Mouse (Mus musculus) hindbrain, postnatal 0 days (tissue): ENCODE measurements around the gene Dzank1. TPM values are rescaled to one million over a fixed set of nuclear protein-coding genes. Genes with fewer than 3 reads are reported as not detected.

Experiments used
- ATAC-seq: fragments of 200-750 bp; cut with Nextera tagmentation; 2 replicates; pipeline ENCODE4 v1.8.0; 2017; ENCODE audit warnings: mild to moderate bottlenecking, moderate TSS enrichment, moderate library complexity
- DNase-seq: peaks from one replicate; pipeline ENCODE4 v3.0.0-alpha.2; 2015; ENCODE audit warnings: low spot score
- H3K27ac ChIP-seq: fragments of 300-500 bp; sonication (generic); 2 replicates; pipeline ENCODE4 v1.5.1; 2014; ENCODE audit warnings: mild to moderate bottlenecking
- H3K27me3 ChIP-seq: fragments of 300-500 bp; sonication (generic); 2 replicates; pipeline ENCODE4 v1.6.1; 2014; ENCODE audit warnings: low read length, mixed read lengths; ENCODE audit not compliant: insufficient read depth
- H3K36me3 ChIP-seq: fragments of 300-500 bp; sonication (generic); 2 replicates; pipeline ENCODE4 v1.6.1; 2014; ENCODE audit warnings: low read length, mixed read lengths; ENCODE audit not compliant: insufficient read depth
- H3K4me1 ChIP-seq: fragments of 300-500 bp; sonication (generic); 2 replicates; pipeline ENCODE4 v1.6.1; 2014; ENCODE audit warnings: antibody characterized with exemption, low read length, mixed read lengths; ENCODE audit not compliant: insufficient read depth
- H3K4me2 ChIP-seq: fragments of 300-500 bp; sonication (generic); 2 replicates; pipeline ENCODE4 v1.6.1; 2014; ENCODE audit warnings: low read depth, mild to moderate bottlenecking, low read length, moderate library complexity, mixed read lengths
- H3K4me3 ChIP-seq: fragments of 300-500 bp; sonication (generic); 2 replicates; pipeline ENCODE4 v1.5.1; 2014; ENCODE audit warnings: low read length
- H3K9ac ChIP-seq: fragments of 300-500 bp; sonication (generic); replicated peaks from 2 replicates; pipeline ENCODE4 v1.6.1; 2014; ENCODE audit warnings: mild to moderate bottlenecking, low read length, moderate library complexity, mixed read lengths
- H3K9me3 ChIP-seq: fragments of 300-500 bp; sonication (generic); 2 replicates; pipeline ENCODE4 v1.6.1; 2016; ENCODE audit warnings: low read length, mixed read lengths
- CTCF ChIP-seq: IDR thresholded peaks from 2 replicates; pipeline ENCODE4 v1.5.1; 2016; ENCODE audit warnings: antibody characterized with exemption, control low read depth, low read depth
- WGBS: fragments of 180-500 bp; shearing (Covaris S2); extraction: QIAGEN DNeasy Blood & Tissue Kit; methylation state at CpG from one replicate; pipeline ENCODE4 v1.1.7; 2014; 5-methylcytosine and 5-hydroxymethylcytosine counted together
- polyA plus RNA-seq: library from polyadenylated mRNA; unstranded; fragments of >200 nt; fragmentation: Nextera tagmentation; extraction: Ambion mirVana; gene quantifications from 2 replicates; pipeline ENCODE4 v1.2.1, GENCODE M21; 2015
- total RNA-seq: library from RNA; depleted of rRNA; stranded (reverse); fragments of >200 nt; gene quantifications from 2 replicates; pipeline ENCODE4 v1.2.3, GENCODE M21; 2014

The Dzank1 gene
- total and polyA plus RNA-seq, 2 experiments from 2014 or later: 22.7 to 29.1 TPM

GRCm38 (mm10) chr2:144545481-144545880, 18.3 kb upstream of the Dzank1 start:
- Histone ChIP-seq H3K36me3 (peaks cover 28% of the 10 kb centered on the region), H3K4me3 (no peak overlapping the region), H3K9me3 (no peaks in the 10 kb centered on the region), H3K4me1 (no peaks in the 10 kb centered on the region), H3K27me3 (no peaks in the 10 kb centered on the region), H3K9ac (no peak overlapping the region), H3K4me2 (no peak overlapping the region), H3K27ac (no peak overlapping the region)
- WGBS: 58% methylated on average over 1 of the region's 1 CpGs
- DNase-seq (no peak), ATAC-seq (no peak)
- no peak for TF ChIP-seq CTCF

DNA sequence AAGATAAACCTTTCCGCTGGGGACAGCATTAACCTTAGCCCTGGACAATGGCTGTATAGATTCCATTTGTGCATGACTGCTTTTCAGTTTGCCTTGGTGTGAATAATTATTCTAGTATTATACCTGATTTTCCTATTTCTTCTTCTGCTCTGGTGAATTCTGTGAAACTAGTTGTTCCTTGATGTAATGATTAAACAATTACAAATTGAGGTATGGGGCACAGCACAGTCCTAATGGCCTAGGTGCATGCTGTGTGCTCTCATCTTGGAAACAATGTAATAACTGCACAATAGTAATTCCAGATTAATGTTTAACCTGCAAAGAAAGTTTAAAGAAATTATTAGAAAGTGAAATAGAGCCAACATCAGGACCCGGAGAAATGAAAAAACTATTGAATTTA, 17.8 kb upstream of the Dzank1 start:
- Histone ChIP-seq H3K9me3 (no peaks in the 10 kb centered on the region), H3K36me3 (peaks cover 31% of the 10 kb centered on the region), H3K4me1 (no peaks in the 10 kb centered on the region), H3K27me3 (no peaks in the 10 kb centered on the region), H3K4me2 (no peak overlapping the region), H3K9ac (no peak overlapping the region), H3K27ac (no peak overlapping the region), H3K4me3 (no peak overlapping the region)
- 98% methylated on average over 2 of the region's 2 CpGs for WGBS
- ATAC-seq (no peak), DNase-seq (no peak)
- TF ChIP-seq CTCF: no peak

- Histone ChIP-seq H3K9ac (no peak overlapping the region), H3K9me3 (no peaks in the 10 kb centered on the region), H3K4me2 (no peak overlapping the region), H3K27ac (no peak overlapping the region), H3K27me3 (no peaks in the 10 kb centered on the region), H3K36me3 (peaks cover 35% of the 10 kb centered on the region), H3K4me1 (no peaks in the 10 kb centered on the region), H3K4me3 (no peak overlapping the region)
- 80% methylated on average over 6 of the region's 6 CpGs for WGBS
- ATAC-seq (no peak), DNase-seq (no peak)
- no peak for TF ChIP-seq CTCF
These were observed 17.4 kb upstream of the Dzank1 start for GRCm38 (mm10) chr2:144544630-144545029.

GRCm38 (mm10) chr2:144543670-144544069, 16.5 kb upstream of the Dzank1 start:
- no peak for TF ChIP-seq CTCF
- Histone ChIP-seq H3K36me3 (peaks cover 44% of the 10 kb centered on the region), H3K27me3 (no peaks in the 10 kb centered on the region), H3K4me2 (no peak overlapping the region), H3K4me1 (no peaks in the 10 kb centered on the region), H3K27ac (no peak overlapping the region), H3K9me3 (no peaks in the 10 kb centered on the region), H3K4me3 (no peak overlapping the region), H3K9ac (no peak overlapping the region)
- ATAC-seq: no peak
- DNase-seq: no peak
- 92% methylated on average over 6 of the region's 6 CpGs for WGBS

DNA sequence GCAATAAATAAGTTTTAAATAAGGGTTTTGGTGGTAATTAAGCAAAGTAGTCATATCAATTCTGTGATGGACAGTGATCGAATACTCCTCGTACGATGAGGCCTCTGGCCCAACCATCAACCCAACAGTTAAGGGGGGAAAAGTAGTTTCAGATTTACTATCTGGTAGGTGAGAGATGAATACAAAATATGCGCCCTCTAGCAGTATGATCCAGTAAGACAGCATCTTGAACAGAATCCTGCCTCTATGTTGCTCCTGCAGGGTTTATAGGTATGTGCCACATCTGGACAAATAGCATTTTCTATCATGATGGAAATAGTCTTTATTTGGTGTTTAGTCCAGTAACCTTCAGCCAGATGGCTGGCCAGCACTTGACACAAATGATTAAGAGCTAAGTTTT, 14.0 kb upstream of the Dzank1 start:
- Histone ChIP-seq H3K9me3 (no peaks in the 10 kb centered on the region), H3K36me3 (peaks cover 47% of the 10 kb centered on the region), H3K4me1 (no peaks in the 10 kb centered on the region), H3K4me2 (no peak overlapping the region), H3K27me3 (no peaks in the 10 kb centered on the region), H3K4me3 (no peak overlapping the region), H3K9ac (no peak overlapping the region), H3K27ac (no peak overlapping the region)
- WGBS: 88% methylated on average over 4 of the region's 4 CpGs
- peak; percentile 35 for TF ChIP-seq CTCF
- DNase-seq (peak; percentile 7), ATAC-seq (0 out of 2 replicates have a peak, but pooled peaks have one; percentile 32)

GRCm38 (mm10) chr2:144537123-144537522, 9.9 kb upstream of the Dzank1 start:
- H3K36me3 ChIP-seq: peaks cover 65% of the 10 kb centered on the region
- H3K4me1 ChIP-seq: no peaks in the 10 kb centered on the region
- no peak overlapping the region for H3K27ac ChIP-seq
- H3K27me3 ChIP-seq: no peaks in the 10 kb centered on the region
- H3K9me3 ChIP-seq: no peaks in the 10 kb centered on the region
- no peak overlapping the region for H3K4me3 ChIP-seq
- 93% methylated on average over 7 of the region's 7 CpGs for WGBS
- H3K4me2 ChIP-seq: no peak overlapping the region
- ATAC-seq (no peak), DNase-seq (no peak)
- no peak overlapping the region for H3K9ac ChIP-seq
- no peak for TF ChIP-seq CTCF

- Histone ChIP-seq H3K4me3 (peak overlapping the region; percentile 98), H3K4me1 (peaks cover 5% of the 10 kb centered on the region; the same call in 1 of the 2 replicates), H3K27ac (peak overlapping the region; percentile 97), H3K9ac (peak overlapping the region; percentile 93), H3K9me3 (no peaks in the 10 kb centered on the region), H3K4me2 (peak overlapping the region; percentile 88), H3K27me3 (no peaks in the 10 kb centered on the region), H3K36me3 (peaks cover 8% of the 10 kb centered on the region; the same call in 1 of the 2 replicates)
- TF ChIP-seq CTCF: no peak
- under 1% methylated on average over 25 of the region's 25 CpGs for WGBS
- no peak for DNase-seq
- ATAC-seq: peak; percentile 44
These were observed 584 bp upstream of the Dzank1 start for GRCm38 (mm10) chr2:144527821-144528174.
